Mouse (Mus musculus): Measurements from ENCODE around the gene Man2b2.

Gene Man2b2

DNA sequence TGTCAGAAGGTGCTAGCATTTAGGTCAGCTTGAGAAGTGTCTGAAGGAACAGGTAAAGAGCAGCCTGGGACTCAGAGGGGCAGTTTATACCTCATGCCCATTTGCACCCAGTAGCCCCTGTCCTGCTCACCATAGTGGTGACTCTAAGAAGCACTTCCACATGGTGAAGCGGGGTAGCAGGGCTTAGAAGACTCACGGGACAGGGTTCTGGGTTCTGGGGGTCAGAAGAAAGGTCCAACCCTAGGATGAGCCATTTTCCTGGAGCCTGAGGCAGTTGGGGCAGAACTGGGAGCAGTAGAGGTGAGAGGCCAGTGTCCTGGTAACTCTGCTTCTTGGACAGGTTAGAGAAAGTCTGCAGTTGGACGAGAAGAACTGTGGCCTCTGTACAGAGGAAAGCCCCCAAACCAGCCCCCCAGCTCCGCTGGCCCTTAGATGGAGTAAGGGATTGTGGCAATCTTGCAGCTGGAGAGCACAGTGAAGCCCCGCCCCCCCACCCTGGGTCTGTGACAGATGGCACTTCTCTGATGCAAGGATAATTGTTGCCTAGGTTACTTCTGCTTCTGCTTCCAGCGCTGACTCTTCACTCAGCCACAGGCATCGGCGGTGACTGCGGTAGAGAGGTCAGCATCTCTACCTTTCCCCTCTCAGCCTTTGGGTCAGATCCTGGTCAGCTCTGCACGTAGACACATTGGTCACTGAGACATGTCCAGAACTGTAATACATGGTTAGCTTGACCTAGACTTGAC is 63.3 kb downstream of the Man2b2 start:
- no peak for DNase-seq (ENCODE audit: low spot score)

DNA sequence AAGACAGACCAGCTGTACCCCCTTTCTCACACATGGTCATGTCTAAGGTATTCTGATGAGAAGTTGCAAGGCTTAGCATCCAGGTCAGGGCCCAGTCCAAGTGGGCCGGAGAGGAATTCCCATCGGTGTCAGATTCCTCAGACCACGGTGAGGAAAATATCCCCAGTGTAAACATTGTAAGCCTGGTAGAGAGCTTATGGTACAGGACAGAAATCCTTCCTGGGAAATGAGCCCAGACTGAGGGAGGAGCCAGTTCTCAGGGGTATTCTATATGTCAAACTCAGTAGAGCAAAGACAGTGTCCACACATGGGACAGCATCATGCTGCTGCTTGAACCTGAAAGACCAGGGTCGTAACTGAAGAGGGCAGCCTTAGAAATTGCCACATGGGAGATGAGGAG is 70.6 kb downstream of the Man2b2 start:
- DNase-seq (ENCODE audit: low spot score): no peak

DNA sequence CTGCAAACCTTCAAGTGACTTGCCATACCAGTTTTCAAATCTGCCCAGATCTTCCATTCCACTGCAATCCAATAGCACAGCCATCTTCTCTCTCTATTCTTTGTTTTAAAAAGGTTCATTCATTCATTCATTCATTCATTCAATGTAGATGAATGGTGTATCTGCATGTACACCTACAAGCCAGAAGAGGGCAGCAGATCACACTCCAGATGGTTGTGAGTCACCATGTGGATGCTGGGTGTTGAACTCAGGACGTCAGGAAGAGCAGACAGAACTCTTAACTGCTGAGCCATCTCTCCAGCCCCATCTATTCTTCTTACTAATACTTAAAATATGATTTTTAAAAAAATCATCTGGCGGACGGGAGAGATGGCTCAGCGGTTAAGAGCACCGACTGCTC is 73.4 kb downstream of the Man2b2 start:
- DNase-seq (ENCODE audit: low spot score): no peak
